Mouse (Mus musculus) lung, embryonic 15.5 days (tissue): ENCODE data around the gene Nek7. TPM values are rescaled to one million over a fixed set of nuclear protein-coding genes. Genes with fewer than 3 reads are reported as not detected.

Experiments used
- polyA plus RNA-seq: library from polyadenylated mRNA; unstranded; fragments of >200 nt; fragmentation: Nextera tagmentation; extraction: Ambion mirVana; gene quantifications from 2 replicates; pipeline ENCODE4 v1.2.1, GENCODE M21; 2015

Gene Nek7
- polyA plus RNA-seq, 1 experiment from 2014 or later: 33.7 TPM

Other genes with a start within 250 kb of the Nek7 start
- not detected in 2 replicates for gene Lhx9, start 228.4 kb upstream of the Nek7 start, polyA plus RNA-seq
- gene 2310009B15Rik, start 236.7 kb upstream of the Nek7 start, polyA plus RNA-seq: 46.1 and 48.9 TPM in 2 replicates